Mouse (Mus musculus): ENCODE data around the gene Glp2r.

DNA sequence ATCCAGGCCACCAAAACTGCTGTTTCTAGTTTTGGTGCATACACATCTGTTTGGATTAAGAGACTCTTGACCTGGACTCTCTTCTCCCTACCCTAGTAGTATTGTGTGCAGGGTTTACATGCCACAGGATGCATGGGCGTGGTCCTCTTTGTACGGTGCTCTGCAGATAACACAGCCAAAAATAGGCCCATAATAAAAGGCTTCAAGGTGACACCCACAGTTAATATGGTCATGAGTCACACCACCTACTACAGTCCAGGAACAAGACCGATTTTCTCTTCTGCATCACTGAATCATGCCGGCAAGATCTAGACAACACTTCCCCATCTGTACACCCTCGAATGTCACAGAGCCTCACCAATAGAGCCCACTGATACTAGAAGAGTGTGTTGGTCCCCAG lies 49.5 kb downstream of the Glp2r start:
- TF ChIP-seq CTCF (IDR thresholded peaks at IDR 0.05; ENCODE audit: control insufficient read depth, insufficient read depth, insufficient read length), result no peak
- no peak for TF ChIP-seq USF1 (IDR thresholded peaks at IDR 0.05; ENCODE audit: low read depth)
- no peak for TF ChIP-seq MAX (IDR thresholded peaks at IDR 0.05)
- no peak for TF ChIP-seq MYOG (IDR thresholded peaks at IDR 0.05; ENCODE audit: control insufficient read depth, extremely low read depth, insufficient read length)
- no peak for TF ChIP-seq MYOD1 (IDR thresholded peaks at IDR 0.05; ENCODE audit: control insufficient read depth, insufficient read length, low read depth)
- no peak for TF ChIP-seq CEBPB (IDR thresholded peaks at IDR 0.05; ENCODE audit: low read depth)

Measured in C2C12 (cell line).